Comparison of ENCODE assay signal across 13 mouse cellular contexts in genomic region chr3:57429486-57429885, GRCm38 (mm10). TPM values are rescaled to one million over a fixed set of nuclear protein-coding genes. Genes with fewer than 3 reads are reported as not detected.
A peak's percentile ranks its signal among the peaks of the same experiment; 100 is the strongest.
DNase-seq lines count a peak whose midpoint lies in the region; TF ChIP-seq lines count a peak whose summit lies in the region.
"Had no signal": no experiment of that assay in that cellular context is flagged by ENCODE, and none has a peak within 500 bp of the region (broad histone marks: within the 10 kb centered on the region; RNA-seq: fewer than 3 reads in every experiment).

No protein-coding gene starts in this region.

- H3K27ac ChIP-seq in kidney, adult 2 months (ENCODE audit: insufficient read depth, low read depth, low read length), result no peak overlapping the region
- H3K27ac ChIP-seq: embryonic facial prominence, embryonic 13.5 days; hindbrain, embryonic 14.5 days had no signal

- 48% methylated on average over 4 of the region's 4 CpGs for WGBS in kidney, adult 2 months

- no peaks in the 10 kb centered on the region for H3K27me3 ChIP-seq in kidney, adult 2 months (replicated peaks; ENCODE audit: control insufficient read depth, insufficient read depth, low read length)
- H3K27me3 ChIP-seq: embryonic facial prominence, embryonic 13.5 days had no signal

- DNase-seq in kidney, adult 2 months, result peak; percentile 53
- no peak for DNase-seq in kidney, postnatal 4 days
- DNase-seq in brain, adult 2 months (ENCODE audit: low read depth, low spot score), result peak; percentile 35
- peak; percentile 15 to 18 for DNase-seq in heart, postnatal 36 days
- peak; percentile 34 for DNase-seq in lung, postnatal 14 days
- DNase-seq in left cerebral cortex, adult 11 months (ENCODE audit: low spot score), result no peak
- DNase-seq in natural killer cell, adult 2 months (ENCODE audit: low spot score in 2 of 2), result no peak
- DNase-seq: adrenal gland, postnatal 10 days; cerebellum, adult 18-20 months; right cerebral cortex, adult 18-20 months had no signal

- no peaks in the 10 kb centered on the region for H3K36me3 ChIP-seq in kidney, adult 2 months (ENCODE audit: control insufficient read depth, insufficient read depth, low read length)
- H3K36me3 ChIP-seq: embryonic facial prominence, embryonic 13.5 days had no signal

- TF ChIP-seq POLR2A in kidney, adult 2 months (IDR thresholded peaks at IDR 0.05; ENCODE audit: low read depth, low read length), result no peak

- H3K4me1 ChIP-seq in kidney, adult 2 months (ENCODE audit: control insufficient read depth, insufficient read depth, low read length), result peaks cover 4% of the 10 kb centered on the region
- H3K4me1 ChIP-seq: embryonic facial prominence, embryonic 13.5 days had no signal

- TF ChIP-seq CTCF in kidney, adult 2 months (conservative IDR thresholded peaks at IDR 0.05; ENCODE audit: insufficient read depth, insufficient read length, low read depth, low read length), result peak; percentile 32; the same call in 1 of the 2 replicates

- no peak overlapping the region for H3K4me3 ChIP-seq in kidney, adult 2 months (ENCODE audit: insufficient read depth, low read depth, low read length)
- H3K4me3 ChIP-seq: embryonic facial prominence, embryonic 13.5 days had no signal

- intact Hi-C loops in heart, postnatal 36 days (cut with DNase I), result loop anchor here (1.0 to 5.0 kb wide), 3 partner anchors 42 to 161 kb away; no protein-coding TSS in a partner anchor

RNA-seq across cellular contexts. Expression of gene Tm4sf4, which starts 4.4 kb away (rescaled TPM):
- 0.30 and 0.70 TPM in 2 replicates for polyA plus RNA-seq in kidney, adult 2 months (2012; rRNA removed)
- total RNA-seq in heart, postnatal 36 days (2021), result not detected
- total RNA-seq: ES-E14 had no signal
- polyA plus RNA-seq: embryonic facial prominence, embryonic 13.5 days had no signal

Comparison
In these comparisons a context has a peak if more than half of its experiments do, and no peak if none do; other contexts are left out.
1. DNase-seq: peak in kidney, adult 2 months (single experiment), brain, adult 2 months (single experiment), heart, postnatal 36 days (2 of 2) and lung, postnatal 14 days (single experiment); none in kidney, postnatal 4 days (0 of 2), left cerebral cortex, adult 11 months (single experiment) and natural killer cell, adult 2 months (0 of 2).